Mouse (Mus musculus) ovary, postnatal 10 days (tissue): ENCODE measurements around the gene Lin54.
"Not testable (repeated sequence)": the region's sequence is repeated elsewhere in the genome, so short reads cannot be mapped to it uniquely, and the experiment has no call there.

ENCODE experiments used
- DNase-seq: peaks from one replicate; pipeline ENCODE4 v3.0.0; 2022; ENCODE audit warnings: low spot score

Gene Lin54

GRCm38 (mm10) chr5:100488231-100488630 is 12.2 kb downstream of the Lin54 start:
- no peak for DNase-seq

- DNase-seq, result no peak
Measured at GRCm38 (mm10) chr5:100487120-100487519, 13.3 kb downstream of the Lin54 start.

GRCm38 (mm10) chr5:100483569-100483968 is 16.9 kb downstream of the Lin54 start:
- DNase-seq, result no peak

- DNase-seq, result no peak
Measured at GRCm38 (mm10) chr5:100477604-100478003, 22.8 kb downstream of the Lin54 start.

- no peak for DNase-seq
Measured at GRCm38 (mm10) chr5:100476328-100476727, 24.1 kb downstream of the Lin54 start.

- no peak for DNase-seq
Measured at GRCm38 (mm10) chr5:100467336-100467735, 33.1 kb downstream of the Lin54 start.

GRCm38 (mm10) chr5:100466624-100467023 is 33.8 kb downstream of the Lin54 start:
- no peak for DNase-seq

- no peak for DNase-seq
Measured at GRCm38 (mm10) chr5:100462374-100462773, 38.1 kb downstream of the Lin54 start.

GRCm38 (mm10) chr5:100461526-100461925 is 38.9 kb downstream of the Lin54 start:
- no peak for DNase-seq

- DNase-seq, result no peak
Measured at GRCm38 (mm10) chr5:100459468-100459867, 41.0 kb downstream of the Lin54 start.

- DNase-seq, result no peak
Measured at GRCm38 (mm10) chr5:100451871-100452270, 48.6 kb downstream of the Lin54 start.

GRCm38 (mm10) chr5:100438796-100439195 is 61.6 kb downstream of the Lin54 start:
- no peak for DNase-seq

GRCm38 (mm10) chr5:100437917-100438316 is 62.5 kb downstream of the Lin54 start:
- no peak for DNase-seq

GRCm38 (mm10) chr5:100437086-100437485 is 63.4 kb downstream of the Lin54 start:
- no peak for DNase-seq

- DNase-seq, result no peak
Measured at GRCm38 (mm10) chr5:100430966-100431365, 69.5 kb downstream of the Lin54 start.

GRCm38 (mm10) chr5:100430076-100430390 is 70.4 kb downstream of the Lin54 start:
- no peak for DNase-seq

GRCm38 (mm10) chr5:100429344-100430075 is 70.9 kb downstream of the Lin54 start:
- DNase-seq, result peak; percentile 69

- no peak for DNase-seq
Measured at GRCm38 (mm10) chr5:100428734-100429343, 71.6 kb downstream of the Lin54 start.

- DNase-seq, result no peak
Measured at GRCm38 (mm10) chr5:100428031-100428733, 72.3 kb downstream of the Lin54 start.

GRCm38 (mm10) chr5:100427276-100427675 is 73.2 kb downstream of the Lin54 start:
- DNase-seq, result no peak

- not testable (repeated sequence) for DNase-seq
Measured at GRCm38 (mm10) chr5:100425823-100426222, 74.6 kb downstream of the Lin54 start.

GRCm38 (mm10) chr5:100424252-100424651 is 76.2 kb downstream of the Lin54 start:
- no peak for DNase-seq

- DNase-seq, result no peak
Measured at GRCm38 (mm10) chr5:100423626-100424025, 76.8 kb downstream of the Lin54 start.
